Mouse (Mus musculus) ES-E14 (cell line): ENCODE data around the gene Olfr531. TPM values are rescaled to one million over a fixed set of nuclear protein-coding genes. Genes with fewer than 3 reads are reported as not detected.

ENCODE experiments used
- DNase-seq: peaks from one replicate; pipeline ENCODE4 v3.0.0-alpha.2; 2013; ENCODE audit warnings: low read depth, low spot score
- H3K27ac ChIP-seq: 2 replicates; pipeline ENCODE4 v1.5.1; 2012; ENCODE audit warnings: low read depth, mild to moderate bottlenecking, low read length, moderate library complexity, mixed read lengths; ENCODE audit not compliant: poor library complexity, insufficient read depth, severe bottlenecking
- H3K36me3 ChIP-seq: 2 replicates; pipeline ENCODE4 v1.6.1; 2012; ENCODE audit warnings: mild to moderate bottlenecking, low read length, moderate library complexity, mixed read lengths; ENCODE audit not compliant: control insufficient read depth, poor library complexity, insufficient read depth, severe bottlenecking
- H3K4me1 ChIP-seq, 2 experiments: fragments of 150-350 bp in 1 of 2; sonication (generic) in 1 of 2; 2 replicates each; pipeline ENCODE4 v1.6.1; 2012; ENCODE audit warnings: low read length in 2 of 2, mild to moderate bottlenecking in 1 of 2, mixed read lengths in 1 of 2; ENCODE audit not compliant: control insufficient read depth in 2 of 2, insufficient read depth in 2 of 2, poor library complexity in 1 of 2
- H3K4me3 ChIP-seq, 2 experiments: fragments of 150-350 bp in 1 of 2; sonication (generic) in 1 of 2; 2 replicates each; pipeline ENCODE4 v1.5.1; 2012; ENCODE audit warnings: low read length in 2 of 2, low read depth in 1 of 2, mild to moderate bottlenecking in 1 of 2, mixed read lengths in 1 of 2; ENCODE audit not compliant: insufficient read depth in 1 of 2, poor library complexity in 1 of 2, severe bottlenecking in 1 of 2
- H3K9ac ChIP-seq: 2 replicates; pipeline ENCODE4 v1.6.1; 2012; ENCODE audit warnings: low read depth, mild to moderate bottlenecking, low read length, mixed read lengths; ENCODE audit not compliant: poor library complexity, insufficient read depth, severe bottlenecking
- H3K9me3 ChIP-seq: fragments of 150-350 bp; sonication (generic); 2 replicates; pipeline ENCODE4 v1.6.1; 2012; ENCODE audit warnings: low read depth, mild to moderate bottlenecking, low read length; ENCODE audit not compliant: control insufficient read depth, insufficient read depth
- CHD2 ChIP-seq: IDR thresholded peaks from 2 replicates; pipeline ENCODE4 v1.6.1; 2014; ENCODE audit warnings: mild to moderate bottlenecking, low read depth, low read length, inconsistent platforms
- HCFC1 ChIP-seq: IDR thresholded peaks from 2 replicates; pipeline ENCODE4 v1.6.1; 2012; ENCODE audit warnings: low read length, inconsistent platforms, borderline replicate concordance; ENCODE audit not compliant: insufficient read depth
- MAFK ChIP-seq: IDR thresholded peaks from 2 replicates; pipeline ENCODE4 v1.6.1; 2014; ENCODE audit warnings: mild to moderate bottlenecking, low read depth, low read length, inconsistent platforms; ENCODE audit not compliant: insufficient read depth
- ZC3H11A ChIP-seq: IDR thresholded peaks from 2 replicates; pipeline ENCODE4 v1.6.1; 2012; ENCODE audit warnings: low read depth, mild to moderate bottlenecking, inconsistent platforms, low read length, borderline replicate concordance
- ZNF384 ChIP-seq: IDR thresholded peaks from 2 replicates; pipeline ENCODE4 v1.6.1; 2012; ENCODE audit warnings: low read depth, low read length, inconsistent platforms
- in situ Hi-C, 2 experiments: fragments of 600-800 bp; cut with MboI; formaldehyde crosslinking; loops; one replicate each; pipeline ENCODE4 v1.15.1; 2025; ENCODE audit warnings: low sequenced_read_pairs in 2 of 2, inconsistent platforms in 1 of 2; ENCODE audit not compliant: unreplicated experiment in 2 of 2
- total RNA-seq: library from RNA; depleted of rRNA; stranded (reverse); fragments of 300-350 nt; gene quantifications from 2 replicates; pipeline ENCODE4 v1.2.3, GENCODE M21; 2012; rRNA removed

Gene Olfr531
- not detected in 2 replicates for total RNA-seq

- H3K27ac ChIP-seq = no peak within 1 kb of the TSS
- H3K4me3 ChIP-seq = no peak within 1 kb of the TSS
- in situ Hi-C loops = no loop called here
- no peak within 1 kb of the TSS for H3K9ac ChIP-seq
- DNase-seq = no peak
- no peak for TF ChIP-seq CHD2
- no peak for TF ChIP-seq ZNF384
- TF ChIP-seq MAFK = no peak
- no peak for TF ChIP-seq HCFC1
- no peak for TF ChIP-seq ZC3H11A
- no peaks in the 10 kb centered on the region for H3K4me1 ChIP-seq
- H3K36me3 ChIP-seq = no peaks in the 10 kb centered on the region
- H3K9me3 ChIP-seq = no peaks in the 10 kb centered on the region
These were observed at the start of gene Olfr531 for GRCm38 (mm10) chr7:140402818-140403217. Gene Olfr531, minus strand, starts transcription at chr7:140402918.

- H3K4me1 ChIP-seq = 0 out of 4 replicates have a peak, but pooled peaks cover 0 to 1% of the 10 kb centered on the region in 2 experiments
- no peak for DNase-seq
- in situ Hi-C loops = no loop called here
- no peak overlapping the region for H3K27ac ChIP-seq
- no peak overlapping the region for H3K9ac ChIP-seq
- H3K4me3 ChIP-seq = no peak overlapping the region
- TF ChIP-seq ZNF384 (no peak), ZC3H11A (no peak), CHD2 (no peak), HCFC1 (no peak), MAFK (no peak)
- H3K36me3 ChIP-seq = no peaks in the 10 kb centered on the region
- no peaks in the 10 kb centered on the region for H3K9me3 ChIP-seq
These were observed 40.4 kb upstream of the Olfr531 start for GRCm38 (mm10) chr7:140443141-140443540.

GRCm38 (mm10) chr7:140421539-140421938 is 18.8 kb upstream of the Olfr531 start, which contains the start of gene Olfr532:
Gene Olfr532, minus strand, starts transcription at chr7:140421639.
- no peaks in the 10 kb centered on the region for H3K4me1 ChIP-seq
- no peaks in the 10 kb centered on the region for H3K9me3 ChIP-seq
- no peaks in the 10 kb centered on the region for H3K36me3 ChIP-seq
- no peak within 1 kb of the TSS for H3K4me3 ChIP-seq
- no peak for DNase-seq
- TF ChIP-seq HCFC1 = no peak
- TF ChIP-seq ZNF384 = no peak
- TF ChIP-seq ZC3H11A = no peak
- no peak for TF ChIP-seq MAFK
- no peak for TF ChIP-seq CHD2
- H3K9ac ChIP-seq = no peak within 1 kb of the TSS
- H3K27ac ChIP-seq = no peak within 1 kb of the TSS
- in situ Hi-C loops = no loop called here

- in situ Hi-C loops = no loop called here
- no peak for DNase-seq
- no peaks in the 10 kb centered on the region for H3K4me1 ChIP-seq
These were observed 25.8 kb downstream of the Olfr531 start for GRCm38 (mm10) chr7:140376911-140377310.

GRCm38 (mm10) chr7:140376231-140376630 is 26.5 kb downstream of the Olfr531 start, which contains the start of gene Olfr530:
Gene Olfr530, minus strand, starts transcription at chr7:140376331.
- Histone ChIP-seq H3K9me3 (no peaks in the 10 kb centered on the region), H3K36me3 (no peaks in the 10 kb centered on the region), H3K4me3 (no peak within 1 kb of the TSS), H3K27ac (no peak within 1 kb of the TSS), H3K9ac (no peak within 1 kb of the TSS), H3K4me1 (no peaks in the 10 kb centered on the region)
- DNase-seq = no peak
- TF ChIP-seq ZNF384 (no peak), HCFC1 (no peak), CHD2 (no peak), ZC3H11A (no peak), MAFK (no peak)
- in situ Hi-C loops = no loop called here

More at GRCm38 (mm10) chr7:140376911-140377310, 25.8 kb downstream of the Olfr531 start:
- Histone ChIP-seq H3K9ac (no peak overlapping the region), H3K36me3 (no peaks in the 10 kb centered on the region), H3K4me3 (no peak overlapping the region), H3K27ac (no peak overlapping the region), H3K9me3 (no peaks in the 10 kb centered on the region)
- TF ChIP-seq ZC3H11A (no peak), CHD2 (no peak)
